Mouse (Mus musculus) frontal cortex, postnatal 10 days (tissue): ENCODE measurements around the gene Iqcf6.
A peak's percentile ranks its signal among the peaks of the same experiment; 100 is the strongest.

Experiments used
- DNase-seq, 2 experiments: peaks; one replicate each; pipeline ENCODE4 v3.0.0; 2022; ENCODE audit warnings: low spot score in 2 of 2, mixed read lengths in 1 of 2

The Iqcf6 gene

DNA sequence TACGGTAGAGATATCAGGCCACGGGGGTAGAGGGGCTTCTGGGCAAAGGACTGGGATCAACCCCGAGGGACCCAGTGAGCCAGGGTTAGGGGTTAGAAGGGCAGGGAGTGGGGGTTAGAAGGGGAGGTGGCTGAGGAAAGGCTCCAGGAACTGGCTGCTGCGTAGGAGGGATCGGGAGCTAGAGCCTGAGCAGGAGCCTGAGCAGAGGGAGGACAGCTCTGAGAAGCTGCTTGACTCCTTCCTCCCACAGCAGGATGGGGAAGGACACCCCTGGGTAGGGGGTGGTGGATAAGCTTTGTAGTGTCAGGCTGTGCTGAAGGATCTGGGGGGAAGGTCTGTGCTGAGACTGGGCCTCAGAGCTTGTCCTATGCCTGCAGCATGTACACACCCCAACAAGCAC is 30.4 kb downstream of the Iqcf6 start:
- no peak for DNase-seq

DNA sequence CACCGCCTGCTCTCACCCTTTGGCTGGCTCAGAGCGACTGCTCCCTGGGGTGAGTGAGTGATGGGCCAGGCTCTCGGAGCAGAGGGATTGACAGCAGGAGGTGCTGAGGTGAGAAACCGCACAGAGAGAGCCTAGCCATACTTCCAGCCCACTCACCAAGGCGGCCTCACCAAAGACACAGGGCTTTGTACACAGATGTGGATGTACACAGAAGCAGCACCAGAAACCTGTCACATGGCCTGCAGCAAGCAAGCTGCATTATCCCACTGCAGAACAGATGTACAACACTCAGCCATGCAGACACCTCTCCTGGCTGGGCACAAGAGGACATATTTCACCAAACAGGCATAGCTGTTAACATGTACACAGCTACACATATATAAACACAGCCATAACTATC is 31.2 kb downstream of the Iqcf6 start:
- DNase-seq = no peak

DNA sequence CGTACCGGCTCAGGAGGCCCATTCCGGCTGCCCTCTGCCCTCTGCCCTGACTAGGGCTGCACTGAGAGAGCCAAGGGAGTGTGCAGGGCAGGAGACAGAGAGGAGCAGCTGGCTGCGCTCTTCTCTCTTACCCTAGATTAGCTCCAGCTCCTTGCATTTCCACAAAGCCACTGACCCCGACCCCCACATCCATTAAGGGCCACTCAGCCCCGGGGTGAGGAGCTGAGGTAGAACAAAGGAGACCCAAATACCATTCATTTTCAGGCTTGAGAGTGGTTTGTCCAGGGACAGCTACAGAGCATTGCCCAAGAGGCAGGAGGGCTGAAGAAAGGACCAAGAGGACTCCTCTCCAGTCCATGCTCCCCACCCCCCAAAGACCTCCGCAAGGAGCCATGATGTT is 33.1 kb downstream of the Iqcf6 start:
- DNase-seq = no peak

DNA sequence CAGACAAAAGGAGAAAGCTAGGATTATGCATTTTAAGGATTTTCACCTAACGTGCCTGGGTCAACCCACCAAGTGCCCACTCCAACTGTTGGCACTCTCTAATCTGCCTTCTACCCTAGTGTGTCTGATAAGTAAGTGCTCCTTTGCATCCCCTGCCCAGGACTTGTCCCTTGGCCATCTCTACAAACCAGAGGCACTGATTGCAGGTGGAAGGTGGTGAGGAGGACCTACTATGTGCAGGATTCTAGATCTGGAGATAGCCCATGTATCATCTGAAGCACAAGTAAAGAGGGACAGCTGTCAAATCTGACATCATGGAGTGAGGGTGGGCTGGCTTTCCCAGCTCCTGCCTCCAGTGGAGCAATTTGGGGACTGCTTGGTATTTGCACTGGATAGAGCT is 33.6 kb downstream of the Iqcf6 start:
- DNase-seq = no peak

DNA sequence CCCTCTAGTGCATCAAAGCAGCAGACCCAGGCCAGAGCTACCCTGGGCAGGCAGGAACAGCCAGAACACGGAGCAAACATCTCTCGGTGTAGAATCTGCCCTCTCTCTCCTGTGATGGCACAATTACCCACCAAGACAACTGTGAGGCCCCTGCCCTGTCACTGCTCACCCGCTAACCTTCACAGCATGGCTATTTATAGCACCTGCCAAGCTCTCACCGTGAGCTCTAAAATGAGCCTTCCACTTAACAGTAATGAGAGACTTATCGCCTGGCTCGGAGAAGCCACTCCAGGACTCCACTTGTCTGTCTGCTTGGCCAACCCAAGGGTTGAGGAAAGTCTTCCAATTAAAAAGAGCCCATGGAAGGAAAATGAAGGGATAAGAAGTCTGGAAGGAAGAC is 36.8 kb downstream of the Iqcf6 start:
- no peak for DNase-seq

DNA sequence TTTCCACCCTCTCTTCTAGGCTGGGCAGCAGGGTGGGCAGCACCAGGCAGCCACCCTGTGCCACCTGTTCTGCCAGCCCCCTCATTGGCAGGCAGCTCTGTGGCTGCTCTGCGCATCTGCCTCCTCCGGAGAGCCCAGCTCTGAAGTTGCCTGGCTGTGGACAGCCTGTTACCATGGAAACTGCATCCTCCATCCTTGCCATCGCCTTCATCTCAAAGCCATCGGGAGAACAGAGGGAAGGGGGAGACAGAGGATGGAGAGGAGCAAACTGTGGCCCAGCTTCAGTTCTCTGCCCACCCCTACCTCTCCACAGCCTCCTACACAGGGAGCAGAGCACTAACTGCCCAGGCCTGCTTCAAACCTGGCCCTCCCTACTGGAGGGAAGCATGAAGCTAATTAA is 38.1 kb downstream of the Iqcf6 start:
- DNase-seq = peak; percentile 58 to 75

DNA sequence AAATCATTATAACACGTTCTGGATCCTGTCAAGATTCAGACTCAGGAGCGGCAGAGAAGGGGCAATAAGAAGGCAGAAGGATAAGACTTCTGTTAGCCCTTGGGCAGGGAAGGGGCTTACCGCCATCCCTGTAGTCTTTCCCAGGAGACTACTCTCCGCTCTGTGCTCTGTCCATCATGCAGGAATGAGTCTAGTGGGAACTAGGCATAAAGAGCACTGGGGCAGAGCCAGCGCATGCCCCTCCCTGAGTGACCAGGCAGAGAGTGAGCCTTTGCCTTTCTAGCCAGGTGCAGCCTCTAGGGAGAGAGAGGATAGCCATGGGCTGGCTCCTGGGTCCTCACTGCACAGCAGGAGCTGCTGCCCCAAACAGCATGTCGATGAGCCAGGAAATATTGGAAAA is 38.5 kb downstream of the Iqcf6 start:
- no peak for DNase-seq

DNA sequence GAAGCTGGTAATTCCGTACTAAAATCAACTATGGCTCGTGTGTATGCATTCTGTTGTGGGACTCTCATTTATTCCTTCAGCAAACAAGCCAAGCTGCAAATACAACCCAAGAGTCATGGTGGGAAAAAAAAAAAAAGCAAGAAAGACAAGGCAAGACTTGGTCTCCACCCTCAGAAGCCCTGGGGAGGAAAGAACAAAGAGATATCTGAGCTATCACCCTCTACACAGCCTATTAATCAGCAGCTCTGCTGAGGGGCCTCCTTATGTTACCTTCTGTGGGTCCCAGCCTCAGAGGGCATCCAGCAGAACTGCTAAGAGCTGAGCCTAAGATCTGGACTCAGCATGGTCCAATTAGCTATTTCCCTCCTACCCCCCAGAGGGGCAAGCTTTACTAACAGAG is 47.5 kb downstream of the Iqcf6 start:
- no peak for DNase-seq

DNA sequence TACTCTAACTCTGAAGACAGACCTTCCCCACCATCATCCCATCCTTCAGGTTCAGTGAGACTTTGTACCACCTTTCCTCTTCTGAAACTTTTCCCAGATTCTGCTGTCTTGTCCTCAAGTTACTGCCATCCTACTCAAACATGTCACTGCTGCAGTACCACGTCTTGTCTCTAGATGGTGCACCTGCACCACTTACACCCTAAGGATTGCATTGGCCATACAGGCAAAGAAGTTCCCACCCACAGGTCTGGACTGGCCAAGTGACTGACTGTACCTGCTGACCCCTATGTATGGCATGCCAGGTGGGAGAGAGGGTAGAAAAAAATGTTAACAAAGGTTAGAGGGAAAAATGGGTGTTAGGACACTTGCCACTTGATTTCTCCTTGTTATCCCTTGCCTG is 49.1 kb downstream of the Iqcf6 start:
- DNase-seq = peak; percentile 68 to 78

DNA sequence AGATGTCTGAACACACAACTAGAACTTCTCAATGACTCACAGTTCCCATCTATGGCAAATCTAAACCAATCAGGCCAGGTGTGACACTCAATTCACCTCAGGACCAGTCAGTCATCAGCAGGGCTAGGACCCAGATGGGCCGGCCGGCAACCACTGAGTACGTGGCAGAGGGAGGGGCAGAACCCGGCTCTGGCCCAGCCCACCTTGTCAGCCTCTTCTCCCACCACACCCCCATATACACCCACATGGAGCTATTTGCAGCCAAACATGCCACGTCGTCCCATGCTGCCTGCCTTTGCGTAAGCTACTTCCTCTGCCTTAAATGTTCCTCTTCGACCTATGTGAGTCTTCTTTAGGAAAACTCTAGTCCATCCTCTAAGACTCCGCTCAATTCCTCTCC is 49.6 kb downstream of the Iqcf6 start:
- DNase-seq = no peak

DNA sequence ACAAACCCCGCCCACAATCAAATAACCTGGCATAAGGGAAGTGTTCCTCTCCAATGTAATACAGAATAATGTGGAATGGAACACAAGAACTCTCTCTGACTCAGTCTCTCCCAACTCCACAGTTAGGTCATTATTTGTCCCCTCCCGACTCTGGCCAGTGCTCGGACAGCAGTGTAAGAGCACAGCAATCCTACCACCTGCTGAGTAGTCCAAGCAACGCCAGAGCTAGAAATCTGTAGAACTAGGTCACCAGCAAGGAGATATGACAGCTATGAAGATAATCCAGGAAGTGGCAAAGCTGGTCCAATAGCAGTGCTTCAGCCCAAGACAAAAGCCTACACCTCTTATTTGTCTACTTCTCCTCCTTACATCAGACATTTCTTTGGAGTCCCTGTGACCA is 50.2 kb downstream of the Iqcf6 start:
- no peak for DNase-seq
